ENCODE assay signal across 18 mouse cellular contexts in genomic region chr13:63262168-63262957, GRCm38 (mm10).
A peak's percentile ranks its signal among the peaks of the same experiment; 100 is the strongest.
DNase-seq lines count a peak whose midpoint lies in the region; ATAC-seq and TF ChIP-seq lines count a peak whose summit lies in the region.
"Had no signal": no experiment of that assay in that cellular context is flagged by ENCODE, and none has a peak within 500 bp of the region (broad histone marks: within the 10 kb centered on the region; RNA-seq: fewer than 3 reads in every experiment).

No protein-coding gene starts in this region.

- no peaks in the 10 kb centered on the region for H3K9me3 ChIP-seq in heart, embryonic 16.5 days (replicated peaks; ENCODE audit: control insufficient read depth, low read length)
- H3K9me3 ChIP-seq in heart, embryonic 11.5 days (replicated peaks; ENCODE audit: control insufficient read depth, low read length), result no peaks in the 10 kb centered on the region
- no peaks in the 10 kb centered on the region for H3K9me3 ChIP-seq in hindbrain, embryonic 16.5 days (ENCODE audit: control insufficient read depth, low read length)
- H3K9me3 ChIP-seq: forebrain, embryonic 13.5 days; liver, embryonic 13.5 days; lung, embryonic 15.5 days; midbrain, embryonic 12.5 days had no signal

- TF ChIP-seq CTCF in liver, adult 2 months (IDR thresholded peaks at IDR 0.05; ENCODE audit: low read depth, low read length), result no peak

- peaks cover 61% of the 10 kb centered on the region for H3K4me1 ChIP-seq in heart, embryonic 16.5 days (ENCODE audit: control insufficient read depth, insufficient read depth, low read length)
- H3K4me1 ChIP-seq in heart, embryonic 11.5 days (ENCODE audit: control insufficient read depth, insufficient read depth, low read length), result peaks cover 49% of the 10 kb centered on the region
- H3K4me1 ChIP-seq in liver, adult 2 months (ENCODE audit: control insufficient read depth, insufficient read depth, low read length), result peaks cover 41% of the 10 kb centered on the region
- peaks cover 12% of the 10 kb centered on the region for H3K4me1 ChIP-seq in hindbrain, embryonic 16.5 days (ENCODE audit: control insufficient read depth, insufficient read depth, low read depth, low read length)

- no peak overlapping the region for H3ac ChIP-seq in myocyte (ENCODE audit: control insufficient read depth, insufficient read length)

- no peak for ATAC-seq in heart, embryonic 16.5 days (replicated peaks; ENCODE audit: extremely low read depth, insufficient read depth, low FRiP score)
- ATAC-seq in heart, embryonic 11.5 days (replicated peaks; ENCODE audit: insufficient number of reproducible peaks, low FRiP score, low TSS enrichment), result no peak
- ATAC-seq in hindbrain, embryonic 16.5 days, result no peak
- ATAC-seq: forebrain, embryonic 13.5 days; intestine, embryonic 16.5 days had no signal

- H3K27ac ChIP-seq in heart, embryonic 16.5 days (ENCODE audit: low read length), result peak overlapping the region; percentile 96
- H3K27ac ChIP-seq in heart, embryonic 11.5 days (ENCODE audit: low read depth, low read length), result no peak overlapping the region
- H3K27ac ChIP-seq in liver, adult 2 months (replicated peaks; ENCODE audit: insufficient read depth, low read depth, low read length), result peak overlapping the region; percentile 43
- no peak overlapping the region for H3K27ac ChIP-seq in hindbrain, embryonic 16.5 days (ENCODE audit: low read depth, low read length)
- H3K27ac ChIP-seq: forebrain, embryonic 13.5 days; hindbrain, embryonic 14.5 days; liver, embryonic 13.5 days; lung, embryonic 15.5 days; macrophage; midbrain, embryonic 12.5 days had no signal

- no peak overlapping the region for H3K4me3 ChIP-seq in heart, embryonic 16.5 days (ENCODE audit: low read length)
- H3K4me3 ChIP-seq in heart, embryonic 11.5 days (ENCODE audit: low read depth, low read length), result no peak overlapping the region
- H3K4me3 ChIP-seq in liver, adult 2 months (ENCODE audit: insufficient read depth, low read depth, low read length), result no peak overlapping the region
- no peak overlapping the region for H3K4me3 ChIP-seq in myocyte
- H3K4me3 ChIP-seq in hindbrain, embryonic 16.5 days (ENCODE audit: low read length), result no peak overlapping the region
- H3K4me3 ChIP-seq: forebrain, embryonic 13.5 days; liver, embryonic 13.5 days; lung, embryonic 15.5 days; midbrain, embryonic 12.5 days had no signal

- H3K79me2 ChIP-seq in liver, adult 2 months (ENCODE audit: control insufficient read depth, insufficient read depth, low read length), result peaks cover 56% of the 10 kb centered on the region
- H3K79me2 ChIP-seq in myocyte (ENCODE audit: control insufficient read depth, insufficient read depth), result peaks cover 100% of the 10 kb centered on the region

- peak; percentile 60 for DNase-seq in cerebellum, adult 9-11 months
- no peak for DNase-seq in cerebellum, adult 8-10 months
- peak; percentile 51 for DNase-seq in liver, adult 2 months (ENCODE audit: extremely low read depth, low read depth, low spot score)
- no peak for DNase-seq in liver
- DNase-seq: cerebellum, adult 11 months; layer of hippocampus, postnatal 36 days; liver, embryonic 13.5 days had no signal

- H3K36me3 ChIP-seq in heart, embryonic 16.5 days (ENCODE audit: control insufficient read depth, insufficient read depth), result peaks cover 8% of the 10 kb centered on the region; the same call in 1 of the 2 replicates
- no peaks in the 10 kb centered on the region for H3K36me3 ChIP-seq in heart, embryonic 11.5 days (ENCODE audit: control insufficient read depth, insufficient read depth, low read length)
- peaks cover 3% of the 10 kb centered on the region for H3K36me3 ChIP-seq in liver, adult 2 months (ENCODE audit: control insufficient read depth, insufficient read depth, low read length)
- peaks cover 52% of the 10 kb centered on the region for H3K36me3 ChIP-seq in myocyte (ENCODE audit: control insufficient read depth, insufficient read depth)
- no peaks in the 10 kb centered on the region; the same call in 1 of the 2 replicates for H3K36me3 ChIP-seq in hindbrain, embryonic 16.5 days (ENCODE audit: control insufficient read depth, insufficient read depth, low read length)
- H3K36me3 ChIP-seq: midbrain, embryonic 12.5 days had no signal

- no peak overlapping the region for H3K4me2 ChIP-seq in heart, embryonic 16.5 days (ENCODE audit: low read depth, low read length)
- H3K4me2 ChIP-seq in heart, embryonic 11.5 days, result no peak overlapping the region
- H3K4me2 ChIP-seq in myocyte (ENCODE audit: low read depth), result no peak overlapping the region
- H3K4me2 ChIP-seq in hindbrain, embryonic 16.5 days (ENCODE audit: low read length), result no peak overlapping the region
- H3K4me2 ChIP-seq: forebrain, embryonic 13.5 days; hindbrain, embryonic 14.5 days; liver, embryonic 13.5 days; lung, embryonic 15.5 days; midbrain, embryonic 12.5 days had no signal

- no peak overlapping the region; the same call in 1 of the 2 replicates for H3K9ac ChIP-seq in heart, embryonic 16.5 days (ENCODE audit: low read length)
- H3K9ac ChIP-seq in heart, embryonic 11.5 days (ENCODE audit: low read depth, low read length), result no peak overlapping the region
- no peak overlapping the region for H3K9ac ChIP-seq in liver, adult 2 months (ENCODE audit: low read depth, low read length)
- H3K9ac ChIP-seq in hindbrain, embryonic 16.5 days (ENCODE audit: low read depth, low read length), result no peak overlapping the region
- H3K9ac ChIP-seq: forebrain, embryonic 13.5 days; hindbrain, embryonic 14.5 days; liver, embryonic 13.5 days; lung, embryonic 15.5 days; midbrain, embryonic 12.5 days had no signal

- H3K27me3 ChIP-seq in heart, embryonic 16.5 days (ENCODE audit: control insufficient read depth, insufficient read depth, low read length), result no peaks in the 10 kb centered on the region
- H3K27me3 ChIP-seq in heart, embryonic 11.5 days (ENCODE audit: control insufficient read depth, insufficient read depth, low read length), result no peaks in the 10 kb centered on the region
- no peaks in the 10 kb centered on the region for H3K27me3 ChIP-seq in liver, adult 2 months (ENCODE audit: control insufficient read depth, insufficient read depth, low read length)
- H3K27me3 ChIP-seq in myocyte (ENCODE audit: control insufficient read depth, insufficient read depth, insufficient read length), result no peaks in the 10 kb centered on the region
- no peaks in the 10 kb centered on the region for H3K27me3 ChIP-seq in hindbrain, embryonic 16.5 days (replicated peaks; ENCODE audit: control insufficient read depth, insufficient read depth, low read length)
- H3K27me3 ChIP-seq: CH12.LX; forebrain, embryonic 13.5 days; liver, embryonic 13.5 days; lung, embryonic 15.5 days had no signal

- WGBS in heart, embryonic 16.5 days, result 72% methylated on average over 1 of the region's 1 CpGs
- 85% methylated on average over 1 of the region's 1 CpGs for WGBS in heart, embryonic 11.5 days (ENCODE audit: insufficient replicate concordance)
- WGBS in liver, adult 2 months, result 36% methylated on average over 1 of the region's 1 CpGs
- 91% methylated on average over 1 of the region's 1 CpGs for WGBS in hindbrain, embryonic 16.5 days

- no peak for TF ChIP-seq POLR2A in liver, adult 2 months (IDR thresholded peaks at IDR 0.05; ENCODE audit: extremely low read depth, insufficient read depth, low read length)
- peak; percentile 9 for TF ChIP-seq POLR2A in myocyte (IDR thresholded peaks at IDR 0.05; ENCODE audit: insufficient read length, low read depth)

TF ChIP-seq in myocyte, 11 proteins besides CTCF, POLR2A, EP300 and RAD21:
- TF ChIP-seq REST (IDR thresholded peaks at IDR 0.05; ENCODE audit: insufficient read depth, insufficient read length) (no peak), POLR2AphosphoS2 (IDR thresholded peaks at IDR 0.05; ENCODE audit: insufficient read length, low read depth) (peak; percentile 64)

Comparison
In these comparisons a context has a peak if more than half of its experiments do, and no peak if none do; other contexts are left out.
1. DNase-seq: peak in cerebellum, adult 9-11 months (single experiment) and liver, adult 2 months (single experiment); none in cerebellum, adult 8-10 months (single experiment) and liver (single experiment).
2. H3K27ac ChIP-seq: peak in heart, embryonic 16.5 days (single experiment) and liver, adult 2 months (single experiment); none in heart, embryonic 11.5 days (single experiment) and hindbrain, embryonic 16.5 days (single experiment).